Mouse (Mus musculus) MEL (cell line): ENCODE measurements at regions not wholly inside any gene's neighbourhood (a gene's known extent, or its start where the extent isn't known, plus 50 kb on each side); places are given as distances from the start of the nearest gene placed in this dataset.
A peak's percentile ranks its signal among the peaks of the same experiment; 100 is the strongest.

ENCODE experiments used
- DNase-seq: peaks from one replicate; pipeline ENCODE4 v3.0.0; 2011; ENCODE audit warnings: low read depth, low spot score
- H3K27ac ChIP-seq: 2 replicates; pipeline ENCODE4 v1.5.1; 2012; ENCODE audit warnings: low read depth, mild to moderate bottlenecking, control low read depth, low read length, moderate library complexity; ENCODE audit not compliant: control insufficient read depth
- H3K27me3 ChIP-seq, 2 experiments: fragments of 150-350 bp in 1 of 2; sonication (generic) in 1 of 2; 2 replicates each; pipeline ENCODE4 v1.6.1; 2012; ENCODE audit warnings: low read length in 2 of 2, mild to moderate bottlenecking in 2 of 2, improper control_type of control experiment in 1 of 2, moderate library complexity in 1 of 2; ENCODE audit not compliant: insufficient read depth in 2 of 2, control insufficient read depth in 1 of 2
- H3K36me3 ChIP-seq, 2 experiments: 2 replicates each; pipeline ENCODE4 v1.6.1; 2012 to 2014; ENCODE audit warnings: low read length in 2 of 2, improper control_type of control experiment in 1 of 2, inconsistent platforms in 1 of 2, mild to moderate bottlenecking in 1 of 2; ENCODE audit not compliant: insufficient read depth in 2 of 2, control insufficient read depth in 1 of 2
- H3K4me1 ChIP-seq, 2 experiments: fragments of 150-350 bp in 1 of 2; sonication (generic) in 1 of 2; 2 replicates each; pipeline ENCODE4 v1.6.1; 2012; ENCODE audit warnings: low read length in 2 of 2, improper control_type of control experiment in 1 of 2, mild to moderate bottlenecking in 1 of 2; ENCODE audit not compliant: insufficient read depth in 2 of 2, control insufficient read depth in 1 of 2
- H3K4me3 ChIP-seq, 2 experiments: fragments of 150-350 bp in 1 of 2; sonication (generic) in 1 of 2; 2 replicates each; pipeline ENCODE4 v1.5.1; 2012; ENCODE audit warnings: low read depth in 2 of 2, low read length in 2 of 2, mild to moderate bottlenecking in 2 of 2, moderate library complexity in 2 of 2, control low read depth in 1 of 2, improper control_type of control experiment in 1 of 2; ENCODE audit not compliant: control insufficient read depth in 1 of 2, insufficient read depth in 1 of 2
- H3K79me2 ChIP-seq: 2 replicates; pipeline ENCODE4 v1.6.1; 2012; ENCODE audit warnings: mild to moderate bottlenecking, low read length, moderate library complexity; ENCODE audit not compliant: control insufficient read depth, poor library complexity, insufficient read depth
- H3K9ac ChIP-seq: 2 replicates; pipeline ENCODE4 v1.6.1; 2012; ENCODE audit warnings: low read depth, mild to moderate bottlenecking, control low read depth, low read length, moderate library complexity; ENCODE audit not compliant: control insufficient read depth, poor library complexity, severe bottlenecking
- H3K9me3 ChIP-seq: fragments of 150-350 bp; sonication (generic); replicated peaks from 2 replicates; pipeline ENCODE4 v1.6.1; 2012; ENCODE audit warnings: mild to moderate bottlenecking, low read length, improper control_type of control experiment, moderate library complexity; ENCODE audit not compliant: insufficient read depth
- BHLHE40 ChIP-seq: IDR thresholded peaks from 2 replicates; pipeline ENCODE4 v1.6.1; 2012; ENCODE audit warnings: low read depth, mild to moderate bottlenecking, inconsistent platforms, low read length, improper control_type of control experiment, borderline replicate concordance
- CHD1 ChIP-seq: IDR thresholded peaks from 2 replicates; pipeline ENCODE4 v1.6.1; 2012; ENCODE audit warnings: low read depth, mild to moderate bottlenecking, inconsistent platforms, low read length, improper control_type of control experiment
- CHD2 ChIP-seq: IDR thresholded peaks from 2 replicates; pipeline ENCODE4 v1.6.1; 2011; ENCODE audit warnings: low read length, improper control_type of control experiment
- CTCF ChIP-seq, 3 experiments: IDR thresholded peaks in 2 of 3; conservative IDR thresholded peaks in 1 of 3; 2 replicates each; pipeline ENCODE4 v1.5.1; 2011 to 2012; ENCODE audit warnings: low read length in 3 of 3, low read depth in 2 of 3, mild to moderate bottlenecking in 2 of 3, improper control_type of control experiment in 1 of 3, inconsistent platforms in 1 of 3, mixed read lengths in 1 of 3, moderate library complexity in 1 of 3; ENCODE audit not compliant: control insufficient read depth in 1 of 3, insufficient read depth in 1 of 3, poor library complexity in 1 of 3, severe bottlenecking in 1 of 3
- E2F4 ChIP-seq: IDR thresholded peaks from 2 replicates; pipeline ENCODE4 v1.6.1; 2011; ENCODE audit warnings: low read depth, low read length, improper control_type of control experiment, borderline replicate concordance
- ELF1 ChIP-seq: IDR thresholded peaks from 2 replicates; pipeline ENCODE4 v1.6.1; 2014; ENCODE audit warnings: low read depth, mild to moderate bottlenecking, inconsistent platforms, low read length, improper control_type of control experiment, moderate library complexity
- ETS1 ChIP-seq: IDR thresholded peaks from 2 replicates; pipeline ENCODE4 v1.6.1; 2012; ENCODE audit warnings: low read depth, mild to moderate bottlenecking, inconsistent platforms, low read length, improper control_type of control experiment, moderate library complexity
- GABPA ChIP-seq: IDR thresholded peaks from 2 replicates; pipeline ENCODE4 v1.6.1; 2012; ENCODE audit warnings: low read depth, mild to moderate bottlenecking, inconsistent platforms, low read length, improper control_type of control experiment, moderate library complexity
- GATA1 ChIP-seq: IDR thresholded peaks from 2 replicates; pipeline ENCODE4 v1.6.1; 2011; ENCODE audit warnings: low read depth, low read length, improper control_type of control experiment
- HCFC1 ChIP-seq: IDR thresholded peaks from 2 replicates; pipeline ENCODE4 v1.6.1; 2012; ENCODE audit warnings: low read depth, mild to moderate bottlenecking, inconsistent platforms, low read length, improper control_type of control experiment, moderate library complexity
- JUND ChIP-seq: IDR thresholded peaks from 2 replicates; pipeline ENCODE4 v1.6.1; 2011; ENCODE audit warnings: low read depth, mild to moderate bottlenecking, improper control_type of control experiment, low read length
- MAFK ChIP-seq: IDR thresholded peaks from 2 replicates; pipeline ENCODE4 v1.6.1; 2011; ENCODE audit warnings: low read depth, mild to moderate bottlenecking, low read length, improper control_type of control experiment, borderline replicate concordance
- MAX ChIP-seq: IDR thresholded peaks from 2 replicates; pipeline ENCODE4 v1.6.1; 2011; ENCODE audit warnings: low read length, improper control_type of control experiment
- MAZ ChIP-seq: IDR thresholded peaks from 2 replicates; pipeline ENCODE4 v1.6.1; 2012; ENCODE audit warnings: low read depth, mild to moderate bottlenecking, inconsistent platforms, low read length, improper control_type of control experiment
- MXI1 ChIP-seq: IDR thresholded peaks from 2 replicates; pipeline ENCODE4 v1.6.1; 2011; ENCODE audit warnings: mild to moderate bottlenecking, low read depth, low read length, improper control_type of control experiment
- NELFE ChIP-seq: IDR thresholded peaks from 2 replicates; pipeline ENCODE4 v1.6.1; 2011; ENCODE audit warnings: low read depth, low read length, improper control_type of control experiment
- POLR2A ChIP-seq, 2 experiments: IDR thresholded peaks; 2 replicates each; pipeline ENCODE4 v1.6.1; 2011 to 2012; ENCODE audit warnings: low read length in 2 of 2, mild to moderate bottlenecking in 2 of 2, control low read depth in 1 of 2, improper control_type of control experiment in 1 of 2, low read depth in 1 of 2, moderate library complexity in 1 of 2; ENCODE audit not compliant: control insufficient read depth in 1 of 2, insufficient read depth in 1 of 2, poor library complexity in 1 of 2
- SMC3 ChIP-seq: IDR thresholded peaks from 2 replicates; pipeline ENCODE4 v1.6.1; 2011; ENCODE audit warnings: low read depth, low read length, improper control_type of control experiment
- TAL1 ChIP-seq: IDR thresholded peaks from 2 replicates; pipeline ENCODE4 v1.6.1; 2012; ENCODE audit warnings: mild to moderate bottlenecking, inconsistent platforms, low read length, moderate library complexity, mixed read lengths
- TBP ChIP-seq: IDR thresholded peaks from 2 replicates; pipeline ENCODE4 v1.8.0; 2011; ENCODE audit warnings: low read depth, low read length, improper control_type of control experiment
- UBTF ChIP-seq: IDR thresholded peaks from 2 replicates; pipeline ENCODE4 v1.6.1; 2012; ENCODE audit warnings: low read depth, mild to moderate bottlenecking, inconsistent platforms, low read length, improper control_type of control experiment, moderate library complexity, borderline replicate concordance; ENCODE audit not compliant: insufficient read depth
- USF2 ChIP-seq, 2 experiments: IDR thresholded peaks; 2 replicates each; pipeline ENCODE4 v1.6.1; 2011 to 2012; ENCODE audit warnings: improper control_type of control experiment in 2 of 2, low read length in 2 of 2, borderline replicate concordance in 1 of 2, inconsistent platforms in 1 of 2, low read depth in 1 of 2, mild to moderate bottlenecking in 1 of 2; ENCODE audit not compliant: insufficient read depth in 1 of 2
- ZC3H11A ChIP-seq: IDR thresholded peaks from 2 replicates; pipeline ENCODE4 v1.6.1; 2012; ENCODE audit warnings: low read depth, mild to moderate bottlenecking, inconsistent platforms, low read length, improper control_type of control experiment
- ZKSCAN1 ChIP-seq: IDR thresholded peaks from 2 replicates; pipeline ENCODE4 v1.6.1; 2012; ENCODE audit warnings: low read depth, mild to moderate bottlenecking, inconsistent platforms, low read length, improper control_type of control experiment, moderate library complexity
- ZMIZ1 ChIP-seq: IDR thresholded peaks from 2 replicates; pipeline ENCODE4 v1.6.1; 2012; ENCODE audit warnings: low read depth, mild to moderate bottlenecking, inconsistent platforms, low read length, improper control_type of control experiment, moderate library complexity
- ZNF384 ChIP-seq: IDR thresholded peaks from 2 replicates; pipeline ENCODE4 v1.6.1; 2012; ENCODE audit warnings: low read depth, mild to moderate bottlenecking, inconsistent platforms, low read length, improper control_type of control experiment

DNA sequence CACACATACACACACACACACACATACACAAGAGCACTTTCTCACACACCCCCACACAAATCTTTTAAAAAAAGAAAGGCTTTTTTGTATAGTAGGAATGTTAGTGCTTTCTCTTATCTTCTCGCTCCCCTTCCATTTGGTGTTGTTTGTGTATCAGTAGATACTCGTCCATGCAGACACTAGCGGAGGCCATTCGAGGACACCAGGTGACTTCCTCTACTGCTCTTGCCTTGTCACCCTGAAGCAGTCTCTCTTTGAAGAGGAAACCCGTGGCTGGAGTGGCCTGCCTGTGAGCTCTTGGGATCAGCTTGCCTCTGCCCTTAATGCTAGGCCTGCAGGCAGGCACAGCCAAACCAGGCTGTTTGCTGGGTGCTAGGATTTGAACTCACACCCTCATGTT, 105.1 kb upstream of the Max start (continued):
- TF ChIP-seq JUND (no peak), ZKSCAN1 (no peak), ETS1 (no peak), TBP (peak; percentile 97), CTCF (IDR thresholded peaks at IDR 0.05 in 2 of 3, conservative IDR thresholded peaks at IDR 0.05 in 1 of 3; ENCODE audit: control insufficient read depth in 1 of 3, insufficient read depth in 1 of 3, low read depth in 2 of 3, low read length in 3 of 3, poor library complexity in 1 of 3, severe bottlenecking in 1 of 3) (no peak), MAX (no peak), E2F4 (no peak), GABPA (no peak), ZNF384 (no peak), HCFC1 (no peak), BHLHE40 (no peak), SMC3 (no peak), ELF1 (no peak)

DNA sequence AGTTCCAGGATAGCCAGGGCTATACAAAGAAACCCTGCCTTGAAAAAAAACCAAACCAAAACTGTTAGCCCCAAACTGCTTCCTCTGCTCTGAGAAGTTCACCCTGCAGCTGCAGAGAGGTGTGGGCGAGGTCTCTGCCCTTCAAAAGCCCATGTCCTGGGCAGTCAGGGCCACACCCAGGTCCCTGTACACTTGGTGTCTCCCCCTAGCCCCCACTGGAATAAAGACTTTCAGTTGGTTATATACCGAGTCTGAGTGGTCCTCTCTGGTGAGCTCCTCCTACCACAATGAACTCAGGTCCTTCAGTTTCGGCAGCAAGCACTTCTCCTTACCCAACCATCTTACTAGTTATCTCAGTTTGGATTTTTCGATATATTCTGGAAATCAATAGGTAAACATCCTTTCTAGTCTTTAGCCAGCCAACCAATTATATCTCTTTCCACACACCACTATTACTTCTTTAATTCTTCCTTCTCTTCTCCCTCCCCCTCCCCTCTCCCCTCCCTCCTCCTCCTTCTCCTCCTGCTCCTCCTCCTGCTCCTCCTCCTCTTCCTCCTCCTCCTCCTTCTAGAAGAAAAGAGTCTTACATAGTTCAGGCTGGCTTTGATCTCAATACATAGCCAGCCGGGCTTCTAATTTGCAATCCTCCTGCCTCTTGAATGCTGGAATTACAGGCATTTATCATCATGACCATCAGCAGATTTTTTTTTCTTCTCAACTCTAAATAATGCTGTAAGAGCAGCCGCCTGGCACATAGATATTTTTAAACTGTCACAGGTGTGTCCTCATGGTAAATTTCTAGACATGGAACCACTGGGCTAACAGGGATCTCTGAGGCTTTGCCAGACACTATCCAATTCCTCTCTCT, 103.9 kb upstream of the Max start:
- TF ChIP-seq CTCF (IDR thresholded peaks at IDR 0.05 in 2 of 3, conservative IDR thresholded peaks at IDR 0.05 in 1 of 3; ENCODE audit: control insufficient read depth in 1 of 3, insufficient read depth in 1 of 3, low read depth in 2 of 3, low read length in 3 of 3, poor library complexity in 1 of 3, severe bottlenecking in 1 of 3) (no peak), CHD2 (no peak), JUND (no peak), MXI1 (no peak), ZMIZ1 (no peak), BHLHE40 (no peak), CHD1 (no peak), UBTF (0 out of 2 replicates have a peak, but pooled peaks have one; percentile 36), MAZ (no peak), USF2 (IDR thresholded peaks at IDR 0.05; ENCODE audit: borderline replicate concordance in 1 of 2, insufficient read depth in 1 of 2, low read depth in 1 of 2, low read length in 2 of 2) (no peak), ZKSCAN1 (no peak), ZC3H11A (no peak), TAL1 (no peak), GABPA (no peak), POLR2A (IDR thresholded peaks at IDR 0.05; ENCODE audit: control insufficient read depth in 1 of 2, insufficient read depth in 1 of 2, low read depth in 1 of 2, low read length in 2 of 2, poor library complexity in 1 of 2) (peak; percentile 37 to 66; a peak in 2 of 4 replicates), TBP (peak; percentile 74), NELFE (no peak), GATA1 (peak; percentile 55), MAFK (no peak)
- peak overlapping the region; percentile 83 for H3K9ac ChIP-seq
- peaks cover 6% of the 10 kb centered on the region; the same call in 1 of the 2 replicates for H3K79me2 ChIP-seq
- H3K27me3 ChIP-seq, result no peaks in the 10 kb centered on the region
- peak; percentile 87 for DNase-seq
- no peaks in the 10 kb centered on the region for H3K9me3 ChIP-seq
- peak overlapping the region; percentile 96 for H3K27ac ChIP-seq
- H3K4me1 ChIP-seq, result peaks cover 36 to 46% of the 10 kb centered on the region in 2 experiments
- peak overlapping the region; percentile 63 to 65 for H3K4me3 ChIP-seq
- H3K36me3 ChIP-seq, result peaks cover 0 to 67% of the 10 kb centered on the region in 2 experiments; a peak in 2 of 4 replicates
